Mouse (Mus musculus) adrenal gland, postnatal 4 days (tissue): ENCODE data around the gene Muc3a. TPM values are rescaled to one million over a fixed set of nuclear protein-coding genes. Genes with fewer than 3 reads are reported as not detected.

Experiments
- total RNA-seq, 2 experiments: library from RNA; stranded (reverse); gene quantifications; 2 replicates each; pipeline ENCODE4 v1.2.3; 2021

Gene Muc3a
- total RNA-seq, 2 experiments from 2014 or later, result 0.31 to 0.67 TPM

Other genes starting within 250 kb of the Muc3a start
- gene Cldn15, start 245.8 kb downstream of the Muc3a start, total RNA-seq, result 10 to 100 TPM; 11.1 to 13.4 TPM
- gene Plod3, start 225.4 kb downstream of the Muc3a start, total RNA-seq, result 10 to 100 TPM; 60.4 to 64.7 TPM
- gene Znhit1, start 224.4 kb downstream of the Muc3a start, total RNA-seq, result 10 to 100 TPM; 57.4 to 60.6 TPM
- 10 to 100 TPM; 15.3 to 17.2 TPM for gene Vgf, start 186.0 kb downstream of the Muc3a start, total RNA-seq
- 100 to 1,000 TPM; 121 to 124 TPM for gene Ap1s1, start 166.3 kb downstream of the Muc3a start, total RNA-seq
- gene Serpine1, start 140.1 kb downstream of the Muc3a start, total RNA-seq, result 1 to 10 TPM; 1.7 to 2.2 TPM
- gene Trim56, start 96.2 kb downstream of the Muc3a start, total RNA-seq, result 10 to 100 TPM; 36.2 to 46.0 TPM
- not detected for gene Muc3, start 63.1 kb downstream of the Muc3a start, total RNA-seq
- gene Ache, start 75.1 kb upstream of the Muc3a start, total RNA-seq, result 10 to 100 TPM; 12.5 to 20.2 TPM
- gene Ufsp1, start 82.2 kb upstream of the Muc3a start, total RNA-seq, result 10 to 100 TPM; 10.6 to 11.0 TPM
- gene Srrt, start 95.3 kb upstream of the Muc3a start, total RNA-seq, result 100 to 1,000 TPM; 236 to 269 TPM
- gene Trip6, start 102.0 kb upstream of the Muc3a start, total RNA-seq, result 10 to 100 TPM; 60.0 to 61.2 TPM
- 10 to 100 TPM; 16.3 to 19.4 TPM for gene Slc12a9, start 121.2 kb upstream of the Muc3a start, total RNA-seq
- gene Ephb4, start 137.7 kb upstream of the Muc3a start, total RNA-seq, result 10 to 100 TPM; 88.1 to 89.4 TPM